Mouse (Mus musculus): ENCODE measurements around the gene Gm16451. TPM values are rescaled to one million over a fixed set of nuclear protein-coding genes. Genes with fewer than 3 reads are reported as not detected.
"Not testable (repeated sequence)": the region's sequence is repeated elsewhere in the genome, so short reads cannot be mapped to it uniquely, and the experiment has no call there.

Gm16451 gene
- total RNA-seq (2021), result not detected

GRCm38 (mm10) chr7:22118145-22118544 is at the start of gene Gm16451:
Gene Gm16451, minus strand, starts transcription at chr7:22118245.
- not testable (repeated sequence) for DNase-seq

GRCm38 (mm10) chr7:22163935-22164334 is 45.9 kb upstream of the Gm16451 start, which contains the start of gene Vmn1r142:
Gene Vmn1r142, minus strand, starts transcription at chr7:22164035.
- intact Hi-C loops (cut with DNase I); DNase-seq: not testable (repeated sequence)

More at GRCm38 (mm10) chr7:22118145-22118544, at the start of gene Gm16451:
- intact Hi-C loops (cut with DNase I), result not testable (repeated sequence)

- intact Hi-C loops (cut with DNase I); DNase-seq: not testable (repeated sequence)
Measured at GRCm38 (mm10) chr7:22134641-22135040, 16.6 kb upstream of the Gm16451 start, which contains the start of gene Gm10666. Gene Gm10666, minus strand, starts transcription at chr7:22134741.

GRCm38 (mm10) chr7:22068757-22069156 is 49.3 kb downstream of the Gm16451 start, which contains the start of gene Vmn1r139:
Gene Vmn1r139, plus strand, starts transcription at chr7:22069057.
- DNase-seq; intact Hi-C loops (cut with DNase I): not testable (repeated sequence)

Other genes starting within 250 kb of the Gm16451 start
- gene Gm5891, start 197.0 kb downstream of the Gm16451 start, total RNA-seq (2021), result not detected
- not detected for gene Vmn1r137, start 123.7 kb downstream of the Gm16451 start, total RNA-seq (2021)
- not detected for gene Vmn1r138, start 89.3 kb downstream of the Gm16451 start, total RNA-seq (2021)
- gene Gm6176, start 61.9 kb downstream of the Gm16451 start, total RNA-seq (2021), result not detected
- gene Vmn1r139, start 49.2 kb downstream of the Gm16451 start, total RNA-seq (2021), result not detected
- not detected for gene Gm10666, start 16.5 kb upstream of the Gm16451 start, total RNA-seq (2021)
- not detected for gene Vmn1r142, start 45.8 kb upstream of the Gm16451 start, total RNA-seq (2021)
- not detected for gene Vmn1r143, start 71.1 kb upstream of the Gm16451 start, total RNA-seq (2021)
- not detected for gene Gm8653, start 83.0 kb upstream of the Gm16451 start, total RNA-seq (2021)
- gene Gm8453, start 111.2 kb upstream of the Gm16451 start, total RNA-seq (2021), result not detected
- gene Gm4187, start 211.5 kb upstream of the Gm16451 start, total RNA-seq (2021), result not detected

All from heart, postnatal 10 days (tissue).